Comparison of ENCODE assay signal across 8 mouse cellular contexts in the genomic region with DNA sequence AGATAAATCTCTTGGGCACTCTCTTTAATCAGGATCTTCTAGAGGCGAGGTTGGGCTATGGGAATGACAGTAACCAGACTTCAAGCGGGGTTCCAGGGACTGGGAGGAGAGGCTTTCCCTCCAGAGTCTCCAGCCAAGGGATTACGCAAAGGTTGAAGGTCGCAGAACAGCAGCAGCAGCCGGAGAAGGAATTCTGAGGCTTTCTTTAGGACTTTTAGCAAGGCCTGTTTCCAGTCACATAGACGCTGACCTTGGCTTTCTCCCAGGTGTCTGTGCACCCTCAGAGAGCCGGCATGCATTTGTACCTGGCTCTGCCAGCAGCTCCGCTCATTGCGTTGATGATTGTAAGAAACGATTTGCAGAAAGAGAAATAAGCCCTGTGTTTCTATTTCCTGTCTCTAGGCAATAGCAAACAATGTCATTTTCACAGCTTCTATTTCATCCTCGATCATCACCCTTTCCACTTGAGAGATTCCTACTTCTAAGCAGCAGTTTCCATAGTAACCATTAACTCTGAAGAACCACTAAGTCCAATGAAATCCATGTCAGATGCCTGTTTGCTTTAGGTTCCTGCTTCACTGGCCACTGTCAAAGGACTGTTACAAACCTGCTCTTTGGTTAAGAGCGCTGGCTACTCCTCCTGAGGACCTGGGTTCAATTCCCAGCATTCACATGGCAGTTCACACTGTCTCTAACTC.
A peak's percentile ranks its signal among the peaks of the same experiment; 100 is the strongest.
DNase-seq lines count a peak whose midpoint lies in the region; ATAC-seq and TF ChIP-seq lines count a peak whose summit lies in the region.

No protein-coding gene starts in this region.

- H3K27me3 ChIP-seq in stomach, embryonic 14.5 days (ENCODE audit: control insufficient read depth, insufficient read depth, low read length): no peaks in the 10 kb centered on the region

- 44% methylated on average over 12 of the region's 12 CpGs for WGBS in lung, adult 2 months
- 35% methylated on average over 12 of the region's 12 CpGs for WGBS in stomach, embryonic 14.5 days

- no peak overlapping the region for H3K4me3 ChIP-seq in left cerebral cortex, adult 2 months
- H3K4me3 ChIP-seq in lung, adult 2 months (replicated peaks; ENCODE audit: extremely low read depth, low read depth, low read length): no peak overlapping the region
- no peak overlapping the region for H3K4me3 ChIP-seq in stomach, embryonic 14.5 days (ENCODE audit: low read depth, low read length)

- intact Hi-C loops in left cerebral cortex, adult 2 months (cut with DNase I): no loop called here
- intact Hi-C loops in heart, postnatal 25 days (cut with DNase I): no loop called here

- H3K9me3 ChIP-seq in stomach, embryonic 14.5 days (ENCODE audit: control insufficient read depth, low read depth, low read length): no peaks in the 10 kb centered on the region

- no peak for DNase-seq in left cerebral cortex, adult 2 months (ENCODE audit: extremely low spot score in 1 of 2, low spot score in 2 of 2)
- no peak for DNase-seq in left cerebral cortex, adult 9 months (ENCODE audit: low spot score in 2 of 2)
- DNase-seq in brain, adult 2 months (ENCODE audit: low read depth, low spot score): peak; percentile 51
- DNase-seq in heart, postnatal 25 days (ENCODE audit: low spot score): peak; percentile 17
- DNase-seq in lung, adult 2 months: peak; percentile 17
- no peak for DNase-seq in spleen, postnatal 14 days (ENCODE audit: low spot score in 2 of 2)
- no peak for DNase-seq in left cerebral cortex, adult 11 months (ENCODE audit: low spot score)

- no peak for TF ChIP-seq POLR2A in lung, adult 2 months (IDR thresholded peaks at IDR 0.05; ENCODE audit: borderline replicate concordance, extremely low read depth, low read depth, low read length)

- H3K4me2 ChIP-seq in stomach, embryonic 14.5 days (replicated peaks; ENCODE audit: low read depth, low read length): no peak overlapping the region

- no peak overlapping the region for H3K9ac ChIP-seq in stomach, embryonic 14.5 days (replicated peaks; ENCODE audit: low read depth, low read length)

- TF ChIP-seq CTCF in left cerebral cortex, adult 2 months (IDR thresholded peaks at IDR 0.05): no peak
- TF ChIP-seq CTCF in lung, adult 2 months (IDR thresholded peaks at IDR 0.05; ENCODE audit: insufficient read depth, low read length): no peak

- H3K27ac ChIP-seq in left cerebral cortex, adult 2 months: peak overlapping the region; percentile 63; the same call in 1 of the 2 replicates
- H3K27ac ChIP-seq in stomach, embryonic 14.5 days (ENCODE audit: low read length): peak overlapping the region; percentile 44; the same call in 1 of the 2 replicates

- no peak; the same call in 1 of the 2 replicates for ATAC-seq in stomach, embryonic 14.5 days (ENCODE audit: insufficient number of reproducible peaks, insufficient read depth, low FRiP score, low read depth)

- no peaks in the 10 kb centered on the region for H3K36me3 ChIP-seq in stomach, embryonic 14.5 days (ENCODE audit: control insufficient read depth, insufficient read depth, low read length)

- H3K4me1 ChIP-seq in lung, adult 2 months (ENCODE audit: control insufficient read depth, insufficient read depth, low read length): no peaks in the 10 kb centered on the region
- H3K4me1 ChIP-seq in stomach, embryonic 14.5 days (ENCODE audit: control insufficient read depth, insufficient read depth, low read length): peaks cover 12% of the 10 kb centered on the region; the same call in 1 of the 2 replicates

Comparison
In these comparisons a context has a peak if more than half of its experiments do, and no peak if none do; other contexts are left out.
1. DNase-seq: peak in brain, adult 2 months (single experiment), heart, postnatal 25 days (single experiment) and lung, adult 2 months (single experiment); none in left cerebral cortex, adult 2 months (0 of 2), left cerebral cortex, adult 9 months (0 of 2), spleen, postnatal 14 days (0 of 2) and left cerebral cortex, adult 11 months (single experiment).